Mouse (Mus musculus): Measurements from ENCODE around the gene Klrb1f. TPM values are rescaled to one million over a fixed set of nuclear protein-coding genes. Genes with fewer than 3 reads are reported as not detected.

Klrb1f gene
- polyA plus RNA-seq, 1 experiment from 2014 or later: not detected

- ATAC-seq (ENCODE audit: low FRiP score): no peak
Observed at GRCm38 (mm10) chr6:129012966-129013365, 32.7 kb upstream of the Klrb1f start.

DNA sequence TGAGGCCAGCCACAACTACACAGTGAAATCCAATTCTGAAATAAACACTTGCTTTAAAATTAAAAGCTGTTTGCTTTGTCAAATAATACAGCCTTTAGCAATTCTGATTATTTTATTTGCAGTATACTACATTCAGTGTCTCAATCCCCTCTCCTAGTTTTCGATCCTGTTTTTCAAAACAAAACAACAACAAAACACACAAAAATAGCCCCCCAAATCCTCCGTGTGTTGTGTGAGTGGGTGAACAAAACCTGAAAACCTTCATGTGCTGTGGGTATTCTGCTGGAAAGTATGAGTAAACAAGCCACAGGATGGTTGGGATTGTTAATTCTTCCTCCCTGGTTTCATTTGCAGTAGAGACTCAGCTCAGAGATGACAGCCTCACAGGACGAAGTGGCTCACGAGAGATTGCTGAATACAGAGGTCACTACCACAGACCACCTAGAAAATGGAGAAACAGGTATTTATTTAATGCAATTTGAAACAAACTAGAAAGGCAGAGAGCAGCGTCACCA is 31.9 kb upstream of the Klrb1f start:
- Histone ChIP-seq H3K9me3 (ENCODE audit: control insufficient read depth, low read length) (no peaks in the 10 kb centered on the region), H3K27ac (ENCODE audit: low read depth, low read length) (no peak overlapping the region), H3K9ac (ENCODE audit: low read depth, low read length) (no peak overlapping the region), H3K4me2 (replicated peaks; ENCODE audit: low read depth, low read length) (no peak overlapping the region), H3K4me3 (ENCODE audit: low read depth, low read length) (no peak overlapping the region), H3K4me1 (replicated peaks; ENCODE audit: control insufficient read depth, insufficient read depth, low read length) (no peaks in the 10 kb centered on the region), H3K36me3 (ENCODE audit: control insufficient read depth, insufficient read depth, low read length) (no peaks in the 10 kb centered on the region), H3K27me3 (ENCODE audit: control insufficient read depth, insufficient read depth, low read length) (no peaks in the 10 kb centered on the region)
- ATAC-seq (ENCODE audit: low FRiP score): no peak
- DNase-seq (ENCODE audit: low spot score): no peak
- whole genome bisulfite sequencing: 89% methylated on average over 5 of the region's 5 CpGs

More at GRCm38 (mm10) chr6:129012966-129013365, 32.7 kb upstream of the Klrb1f start:
- Histone ChIP-seq H3K27me3 (ENCODE audit: control insufficient read depth, insufficient read depth, low read length) (no peaks in the 10 kb centered on the region), H3K27ac (ENCODE audit: low read depth, low read length) (no peak overlapping the region), H3K9ac (ENCODE audit: low read depth, low read length) (no peak overlapping the region), H3K36me3 (ENCODE audit: control insufficient read depth, insufficient read depth, low read length) (no peaks in the 10 kb centered on the region), H3K4me3 (ENCODE audit: low read depth, low read length) (no peak overlapping the region), H3K9me3 (ENCODE audit: control insufficient read depth, low read length) (no peaks in the 10 kb centered on the region), H3K4me1 (replicated peaks; ENCODE audit: control insufficient read depth, insufficient read depth, low read length) (no peaks in the 10 kb centered on the region), H3K4me2 (replicated peaks; ENCODE audit: low read depth, low read length) (no peak overlapping the region)
- 80% methylated on average over 1 of the region's 1 CpGs for WGBS
- DNase-seq (ENCODE audit: low spot score): no peak

- ATAC-seq (ENCODE audit: low FRiP score) (no peak), DNase-seq (ENCODE audit: low spot score) (no peak)
- 88% methylated on average over 1 of the region's 1 CpGs for WGBS
- Histone ChIP-seq H3K9ac (ENCODE audit: low read depth, low read length) (no peak overlapping the region), H3K9me3 (ENCODE audit: control insufficient read depth, low read length) (no peaks in the 10 kb centered on the region), H3K4me3 (ENCODE audit: low read depth, low read length) (no peak overlapping the region), H3K36me3 (ENCODE audit: control insufficient read depth, insufficient read depth, low read length) (no peaks in the 10 kb centered on the region), H3K27me3 (ENCODE audit: control insufficient read depth, insufficient read depth, low read length) (no peaks in the 10 kb centered on the region), H3K27ac (ENCODE audit: low read depth, low read length) (no peak overlapping the region), H3K4me2 (replicated peaks; ENCODE audit: low read depth, low read length) (no peak overlapping the region), H3K4me1 (replicated peaks; ENCODE audit: control insufficient read depth, insufficient read depth, low read length) (no peaks in the 10 kb centered on the region)
Observed at GRCm38 (mm10) chr6:129014399-129014798, 31.3 kb upstream of the Klrb1f start.

DNA sequence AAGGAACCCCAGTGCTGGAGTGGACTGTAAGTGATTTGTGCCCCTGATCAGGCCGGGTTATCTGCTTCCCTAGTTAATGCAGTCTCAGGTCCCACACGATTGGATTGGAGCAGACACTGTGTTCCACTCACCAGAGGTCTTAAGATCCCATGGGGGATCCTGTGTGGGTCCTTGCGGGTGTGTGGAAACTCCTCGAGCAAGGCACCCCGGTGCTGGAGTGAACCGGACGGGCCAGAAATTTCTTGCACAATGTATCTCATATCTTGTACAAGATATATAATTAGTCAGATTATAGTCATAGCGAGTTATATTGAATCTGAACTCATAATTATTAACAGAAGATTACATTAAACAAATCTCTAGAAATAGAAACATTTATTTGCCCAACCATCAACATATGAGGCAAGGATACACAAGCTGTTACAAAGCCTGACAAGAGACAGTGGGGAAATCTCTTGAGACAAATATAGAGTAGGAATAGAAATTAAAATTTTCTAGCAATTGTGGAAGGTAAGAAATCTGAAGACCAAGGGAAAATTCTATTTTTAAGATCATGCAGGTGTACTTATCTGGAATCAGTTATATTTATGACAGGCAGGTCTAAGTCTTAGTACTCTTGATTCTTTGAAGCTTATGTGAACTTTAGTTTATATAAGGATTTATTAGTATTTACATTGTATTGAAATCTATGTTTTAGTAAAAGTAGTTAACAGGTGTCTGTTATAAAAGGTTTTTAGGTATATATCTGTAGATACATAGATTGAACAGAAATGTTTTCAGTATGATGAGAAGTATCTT is 18.1 kb upstream of the Klrb1f start:
- no peak overlapping the region for H3K9ac ChIP-seq (ENCODE audit: low read depth, low read length)
- H3K4me2 ChIP-seq (replicated peaks; ENCODE audit: low read depth, low read length): no peak overlapping the region
- H3K4me1 ChIP-seq (replicated peaks; ENCODE audit: control insufficient read depth, insufficient read depth, low read length): no peaks in the 10 kb centered on the region
- WGBS: 94% methylated on average over 8 of the region's 8 CpGs
- no peaks in the 10 kb centered on the region for H3K27me3 ChIP-seq (ENCODE audit: control insufficient read depth, insufficient read depth, low read length)
- no peaks in the 10 kb centered on the region for H3K36me3 ChIP-seq (ENCODE audit: control insufficient read depth, insufficient read depth, low read length)
- no peak overlapping the region for H3K27ac ChIP-seq (ENCODE audit: low read depth, low read length)
- ATAC-seq (ENCODE audit: low FRiP score) (no peak), DNase-seq (ENCODE audit: low spot score) (no peak)
- no peak overlapping the region for H3K4me3 ChIP-seq (ENCODE audit: low read depth, low read length)
- H3K9me3 ChIP-seq (ENCODE audit: control insufficient read depth, low read length): no peaks in the 10 kb centered on the region

GRCm38 (mm10) chr6:129030175-129030824 is 15.4 kb upstream of the Klrb1f start:
- Histone ChIP-seq H3K36me3 (ENCODE audit: control insufficient read depth, insufficient read depth, low read length) (no peaks in the 10 kb centered on the region), H3K4me2 (replicated peaks; ENCODE audit: low read depth, low read length) (no peak overlapping the region), H3K9ac (ENCODE audit: low read depth, low read length) (no peak overlapping the region), H3K9me3 (ENCODE audit: control insufficient read depth, low read length) (no peaks in the 10 kb centered on the region), H3K4me3 (ENCODE audit: low read depth, low read length) (no peak overlapping the region), H3K4me1 (replicated peaks; ENCODE audit: control insufficient read depth, insufficient read depth, low read length) (no peaks in the 10 kb centered on the region), H3K27ac (ENCODE audit: low read depth, low read length) (no peak overlapping the region), H3K27me3 (ENCODE audit: control insufficient read depth, insufficient read depth, low read length) (no peaks in the 10 kb centered on the region)
- WGBS: 59% methylated on average over 6 of the region's 6 CpGs
- DNase-seq (ENCODE audit: low spot score) (no peak), ATAC-seq (ENCODE audit: low FRiP score) (no peak)

DNA sequence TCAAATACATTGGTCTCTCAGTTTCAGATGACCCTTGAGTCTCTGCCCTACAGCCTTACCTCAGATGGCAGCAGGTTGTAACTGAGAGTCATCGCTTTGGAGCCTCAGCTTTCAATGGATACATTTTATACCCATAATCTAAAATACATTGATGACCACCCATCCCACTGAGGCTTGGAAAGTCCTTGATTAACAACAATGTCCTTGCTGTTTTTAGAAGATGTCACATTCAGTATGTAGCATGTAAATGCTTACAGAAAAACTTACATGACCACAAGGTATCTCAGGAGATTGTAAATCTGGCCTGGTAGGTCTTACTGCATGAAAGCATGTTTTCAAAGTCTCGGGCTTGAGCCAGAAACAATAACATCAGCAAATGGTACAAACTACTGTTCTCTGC is 14.7 kb upstream of the Klrb1f start:
- Histone ChIP-seq H3K36me3 (ENCODE audit: control insufficient read depth, insufficient read depth, low read length) (no peaks in the 10 kb centered on the region), H3K4me1 (replicated peaks; ENCODE audit: control insufficient read depth, insufficient read depth, low read length) (no peaks in the 10 kb centered on the region), H3K27me3 (ENCODE audit: control insufficient read depth, insufficient read depth, low read length) (no peaks in the 10 kb centered on the region), H3K9ac (ENCODE audit: low read depth, low read length) (no peak overlapping the region), H3K27ac (ENCODE audit: low read depth, low read length) (no peak overlapping the region), H3K9me3 (ENCODE audit: control insufficient read depth, low read length) (no peaks in the 10 kb centered on the region), H3K4me3 (ENCODE audit: low read depth, low read length) (no peak overlapping the region), H3K4me2 (replicated peaks; ENCODE audit: low read depth, low read length) (no peak overlapping the region)
- ATAC-seq (ENCODE audit: low FRiP score) (no peak), DNase-seq (ENCODE audit: low spot score) (no peak)
- 87% methylated on average over 2 of the region's 2 CpGs for WGBS

- WGBS: 82% methylated on average over 2 of the region's 2 CpGs
- H3K27ac ChIP-seq (ENCODE audit: low read depth, low read length): no peak overlapping the region
- no peak overlapping the region for H3K4me2 ChIP-seq (replicated peaks; ENCODE audit: low read depth, low read length)
- H3K4me3 ChIP-seq (ENCODE audit: low read depth, low read length): no peak overlapping the region
- DNase-seq (ENCODE audit: low spot score): no peak
- H3K9me3 ChIP-seq (ENCODE audit: control insufficient read depth, low read length): no peaks in the 10 kb centered on the region
- no peaks in the 10 kb centered on the region for H3K27me3 ChIP-seq (ENCODE audit: control insufficient read depth, insufficient read depth, low read length)
- no peak for ATAC-seq (ENCODE audit: low FRiP score)
- H3K9ac ChIP-seq (ENCODE audit: low read depth, low read length): no peak overlapping the region
- no peaks in the 10 kb centered on the region for H3K36me3 ChIP-seq (ENCODE audit: control insufficient read depth, insufficient read depth, low read length)
- H3K4me1 ChIP-seq (replicated peaks; ENCODE audit: control insufficient read depth, insufficient read depth, low read length): no peaks in the 10 kb centered on the region
Observed at GRCm38 (mm10) chr6:129033397-129033796, 12.3 kb upstream of the Klrb1f start.

- H3K9me3 ChIP-seq (ENCODE audit: control insufficient read depth, low read length): no peaks in the 10 kb centered on the region
- H3K4me3 ChIP-seq (ENCODE audit: low read depth, low read length): no peak overlapping the region
- H3K27ac ChIP-seq (ENCODE audit: low read depth, low read length): no peak overlapping the region
- no peak overlapping the region for H3K9ac ChIP-seq (ENCODE audit: low read depth, low read length)
- no peaks in the 10 kb centered on the region for H3K36me3 ChIP-seq (ENCODE audit: control insufficient read depth, insufficient read depth, low read length)
- H3K27me3 ChIP-seq (ENCODE audit: control insufficient read depth, insufficient read depth, low read length): no peaks in the 10 kb centered on the region
- DNase-seq (ENCODE audit: low spot score) (no peak), ATAC-seq (ENCODE audit: low FRiP score) (no peak)
- no peaks in the 10 kb centered on the region for H3K4me1 ChIP-seq (replicated peaks; ENCODE audit: control insufficient read depth, insufficient read depth, low read length)
- no peak overlapping the region for H3K4me2 ChIP-seq (replicated peaks; ENCODE audit: low read depth, low read length)
- WGBS: 75% methylated on average over 2 of the region's 2 CpGs
Observed at GRCm38 (mm10) chr6:129035017-129035416, 10.7 kb upstream of the Klrb1f start.

GRCm38 (mm10) chr6:129036326-129036725 is 9.4 kb upstream of the Klrb1f start:
- H3K9me3 ChIP-seq (ENCODE audit: control insufficient read depth, low read length): no peaks in the 10 kb centered on the region
- no peak overlapping the region for H3K27ac ChIP-seq (ENCODE audit: low read depth, low read length)
- no peaks in the 10 kb centered on the region for H3K36me3 ChIP-seq (ENCODE audit: control insufficient read depth, insufficient read depth, low read length)
- H3K27me3 ChIP-seq (ENCODE audit: control insufficient read depth, insufficient read depth, low read length): no peaks in the 10 kb centered on the region
- ATAC-seq (ENCODE audit: low FRiP score) (no peak), DNase-seq (ENCODE audit: low spot score) (no peak)
- H3K4me3 ChIP-seq (ENCODE audit: low read depth, low read length): no peak overlapping the region
- H3K4me2 ChIP-seq (replicated peaks; ENCODE audit: low read depth, low read length): no peak overlapping the region
- H3K9ac ChIP-seq (ENCODE audit: low read depth, low read length): no peak overlapping the region
- H3K4me1 ChIP-seq (replicated peaks; ENCODE audit: control insufficient read depth, insufficient read depth, low read length): no peaks in the 10 kb centered on the region

Measured in hindbrain, embryonic 11.5 days (tissue).